Mouse (Mus musculus): ENCODE measurements at regions not wholly inside any gene's neighbourhood (a gene's known extent, or its start where the extent isn't known, plus 50 kb on each side); places are given as distances from the start of the nearest gene placed in this dataset.
A peak's percentile ranks its signal among the peaks of the same experiment; 100 is the strongest.
"Not testable (repeated sequence)": the region's sequence is repeated elsewhere in the genome, so short reads cannot be mapped to it uniquely, and the experiment has no call there.

GRCm38 (mm10) chr10:14875216-14875615 lies 157.2 kb upstream of the Gje1 start:
- ATAC-seq (ENCODE audit: low TSS enrichment): no peak

GRCm38 (mm10) chr10:14861241-14861640 lies 143.2 kb upstream of the Gje1 start:
- no peak for ATAC-seq (ENCODE audit: low TSS enrichment)

DNA sequence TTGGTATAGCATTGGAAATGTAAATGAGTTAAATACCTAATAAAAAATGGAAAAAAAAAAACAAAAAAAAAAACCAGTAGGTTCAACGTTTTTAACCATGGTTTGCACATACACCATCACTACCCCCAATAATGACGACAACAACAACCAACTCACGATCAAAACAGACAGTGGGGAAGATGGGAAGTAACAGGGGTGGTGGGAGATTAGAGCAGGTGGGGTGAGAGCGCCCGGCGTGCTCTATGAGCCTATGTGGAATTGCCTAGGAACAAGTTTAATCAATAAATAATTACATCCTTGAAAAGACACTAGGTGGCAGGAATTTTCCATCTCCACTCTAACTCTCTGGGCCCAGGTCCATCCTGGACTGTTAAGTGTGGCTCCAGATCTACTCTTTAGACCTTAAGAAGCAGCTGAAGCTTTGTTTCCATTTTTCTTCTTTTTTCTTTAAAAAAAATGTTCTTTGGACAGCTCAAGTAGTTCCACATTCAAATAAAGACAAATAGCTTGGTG lies 142.2 kb upstream of the Gje1 start:
- ATAC-seq (ENCODE audit: low TSS enrichment): peak; percentile 41; the same call in 1 of the 2 replicates

DNA sequence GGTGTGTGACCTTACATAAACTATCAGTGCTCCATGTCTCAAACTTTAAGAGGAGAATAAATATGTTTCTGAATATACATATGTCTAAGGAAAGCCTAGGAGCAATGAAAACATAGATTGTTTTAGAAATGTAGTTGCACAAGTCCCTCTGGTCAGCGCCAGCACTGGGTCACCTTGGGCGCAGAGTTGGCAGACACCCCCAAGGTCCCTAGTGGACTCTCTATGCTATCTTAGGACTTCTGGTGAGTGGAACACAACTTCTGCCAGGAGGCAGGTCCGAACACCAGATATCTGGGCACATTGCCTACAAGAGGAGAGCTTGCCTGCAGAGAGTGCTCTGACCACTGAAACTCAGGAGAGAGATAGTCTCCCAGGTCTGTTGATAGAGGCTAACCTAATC lies 128.6 kb upstream of the Gje1 start:
- ATAC-seq (ENCODE audit: low TSS enrichment): not testable (repeated sequence)

- peak; percentile 99 for ATAC-seq (ENCODE audit: low TSS enrichment)
Observed at GRCm38 (mm10) chr10:14845058-14845457, 127.0 kb upstream of the Gje1 start.
